Mouse (Mus musculus): Measurements from ENCODE around the gene Loxl3.

The Loxl3 gene

GRCm38 (mm10) chr6:83092416-83093127 is 58.6 kb downstream of the Loxl3 start:
- DNase-seq = no peak

- DNase-seq = no peak
Measured at GRCm38 (mm10) chr6:83095968-83096367, 62.0 kb downstream of the Loxl3 start.

- no peak for DNase-seq
Measured at GRCm38 (mm10) chr6:83098411-83098810, 64.4 kb downstream of the Loxl3 start.

- peak; percentile 87 for DNase-seq
Measured at GRCm38 (mm10) chr6:83101316-83101687, 67.3 kb downstream of the Loxl3 start, which contains the start of the genes Ccdc142 and Gm42688. Gene Ccdc142, plus strand, starts transcription at chr6:83101601. Gene Gm42688, plus strand, starts transcription at chr6:83101617.

- peak; percentile 72 for DNase-seq
Measured at GRCm38 (mm10) chr6:83101688-83102556, 67.9 kb downstream of the Loxl3 start.
